Mouse (Mus musculus) kidney, postnatal 10 days (tissue): ENCODE results near the gene Wdr5b.
A peak's percentile ranks its signal among the peaks of the same experiment; 100 is the strongest.
"Not testable (repeated sequence)": the region's sequence is repeated elsewhere in the genome, so short reads cannot be mapped to it uniquely, and the experiment has no call there.

Experiments
- DNase-seq: peaks from one replicate; pipeline ENCODE4 v3.0.0; 2021; ENCODE audit warnings: mixed read lengths

The Wdr5b gene

GRCm38 (mm10) chr16:36040640-36041624 lies at the start of gene Wdr5b:
Gene Wdr5b (plus strand): TSS chr16:36041190.
- DNase-seq: peak; percentile 93

- no peak for DNase-seq
Measured at GRCm38 (mm10) chr16:35992391-35992790, 48.6 kb upstream of the Wdr5b start.

- DNase-seq: no peak
Measured at GRCm38 (mm10) chr16:35993316-35993715, 47.7 kb upstream of the Wdr5b start.

GRCm38 (mm10) chr16:35998852-35999251 lies 42.1 kb upstream of the Wdr5b start:
- not testable (repeated sequence) for DNase-seq

- no peak for DNase-seq
Measured at GRCm38 (mm10) chr16:36008396-36008795, 32.6 kb upstream of the Wdr5b start.

- no peak for DNase-seq
Measured at GRCm38 (mm10) chr16:36016335-36016734, 24.7 kb upstream of the Wdr5b start.

GRCm38 (mm10) chr16:36028120-36028519 lies 12.9 kb upstream of the Wdr5b start:
- DNase-seq: not testable (repeated sequence)

- no peak for DNase-seq
Measured at GRCm38 (mm10) chr16:36041625-36042020, 633 bp downstream of the Wdr5b start.

GRCm38 (mm10) chr16:36043073-36043472 lies 2.1 kb downstream of the Wdr5b start:
- no peak for DNase-seq

- no peak for DNase-seq
Measured at GRCm38 (mm10) chr16:36043964-36044363, 3.0 kb downstream of the Wdr5b start.

GRCm38 (mm10) chr16:36047538-36047937 lies 6.5 kb downstream of the Wdr5b start:
- DNase-seq: no peak

GRCm38 (mm10) chr16:36051491-36051890 lies 10.5 kb downstream of the Wdr5b start:
- DNase-seq: no peak

- no peak for DNase-seq
Measured at GRCm38 (mm10) chr16:36053524-36054275, 12.7 kb downstream of the Wdr5b start.

- no peak for DNase-seq
Measured at GRCm38 (mm10) chr16:36054920-36055319, 13.9 kb downstream of the Wdr5b start.

GRCm38 (mm10) chr16:36056416-36056815 lies 15.4 kb downstream of the Wdr5b start:
- no peak for DNase-seq

- DNase-seq: peak; percentile 27
Measured at GRCm38 (mm10) chr16:36057933-36058475, 17.0 kb downstream of the Wdr5b start.

GRCm38 (mm10) chr16:36062534-36062933 lies 21.5 kb downstream of the Wdr5b start:
- DNase-seq: not testable (repeated sequence)

GRCm38 (mm10) chr16:36063315-36063714 lies 22.3 kb downstream of the Wdr5b start:
- no peak for DNase-seq

GRCm38 (mm10) chr16:36064904-36065303 lies 23.9 kb downstream of the Wdr5b start:
- DNase-seq: no peak

- DNase-seq: no peak
Measured at GRCm38 (mm10) chr16:36067694-36068093, 26.7 kb downstream of the Wdr5b start.

- DNase-seq: no peak
Measured at GRCm38 (mm10) chr16:36068356-36068755, 27.4 kb downstream of the Wdr5b start.

GRCm38 (mm10) chr16:36069819-36070575 lies 29.0 kb downstream of the Wdr5b start:
- no peak for DNase-seq

- DNase-seq: no peak
Measured at GRCm38 (mm10) chr16:36071071-36071449, 30.1 kb downstream of the Wdr5b start.
